Mouse (Mus musculus): ENCODE data around the gene Plppr5.

Plppr5 gene

GRCm38 (mm10) chr3:117574529-117575252 lies at the start of gene Plppr5:
Gene Plppr5 (plus strand): TSS chr3:117574836.
- DNase-seq = no peak

- no peak for DNase-seq
Measured at GRCm38 (mm10) chr3:117549899-117550298, 24.7 kb upstream of the Plppr5 start.

DNA sequence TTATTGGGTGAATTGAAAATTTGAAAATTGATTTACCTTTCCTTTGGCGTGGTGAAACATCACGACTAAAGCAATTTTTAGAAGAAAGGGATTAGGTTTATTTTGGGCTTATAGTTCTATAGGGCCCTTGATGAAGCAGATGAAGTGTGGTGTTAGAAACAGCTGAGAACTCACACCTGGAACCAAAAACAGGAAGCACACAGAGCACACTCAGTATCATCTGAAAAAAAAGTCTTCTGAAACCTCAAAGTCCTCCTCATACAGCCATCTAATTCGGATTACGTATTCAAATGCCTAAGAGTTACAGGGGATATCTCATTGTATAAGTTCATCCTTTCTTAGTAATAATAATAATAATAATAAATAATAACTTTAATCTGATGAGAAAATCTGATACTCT lies 24.1 kb upstream of the Plppr5 start:
- DNase-seq = no peak

- no peak for DNase-seq
Measured at GRCm38 (mm10) chr3:117556972-117557371, 17.7 kb upstream of the Plppr5 start.

DNA sequence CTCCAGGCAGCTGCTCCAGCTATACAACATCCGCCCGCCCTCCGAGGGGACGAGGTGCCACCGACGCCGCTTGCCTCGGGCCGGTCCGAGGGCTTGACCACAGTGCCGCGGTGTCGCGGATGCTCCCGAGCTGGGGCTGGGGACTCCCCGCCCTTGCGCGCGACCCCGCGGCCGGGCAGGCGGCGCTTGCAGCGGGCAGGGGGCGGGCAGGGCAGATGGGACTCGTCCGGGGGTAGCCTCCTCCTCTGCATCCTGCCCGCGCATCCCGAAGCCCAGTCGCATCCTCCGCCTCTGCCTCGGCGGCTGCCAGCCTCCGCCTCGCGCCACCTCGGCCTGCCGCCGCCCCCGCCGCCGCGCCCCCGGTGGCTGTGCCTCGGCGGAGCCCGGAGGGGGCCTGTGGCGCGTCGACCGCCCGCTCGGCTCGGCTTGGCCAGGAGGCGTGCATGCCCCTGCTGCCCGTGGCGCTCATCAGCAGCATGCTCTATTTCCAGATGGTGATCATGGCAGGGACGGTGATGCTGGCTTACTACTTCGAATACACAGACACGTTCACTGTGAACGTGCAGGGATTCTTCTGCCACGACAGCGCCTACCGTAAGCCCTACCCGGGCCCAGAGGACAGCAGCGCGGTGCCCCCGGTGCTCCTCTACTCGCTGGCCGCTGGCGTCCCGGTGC lies 754 bp downstream of the Plppr5 start:
- DNase-seq = no peak

- DNase-seq = no peak
Measured at GRCm38 (mm10) chr3:117575928-117576254, 1.3 kb downstream of the Plppr5 start.

- no peak for DNase-seq
Measured at GRCm38 (mm10) chr3:117577349-117577748, 2.7 kb downstream of the Plppr5 start.

DNA sequence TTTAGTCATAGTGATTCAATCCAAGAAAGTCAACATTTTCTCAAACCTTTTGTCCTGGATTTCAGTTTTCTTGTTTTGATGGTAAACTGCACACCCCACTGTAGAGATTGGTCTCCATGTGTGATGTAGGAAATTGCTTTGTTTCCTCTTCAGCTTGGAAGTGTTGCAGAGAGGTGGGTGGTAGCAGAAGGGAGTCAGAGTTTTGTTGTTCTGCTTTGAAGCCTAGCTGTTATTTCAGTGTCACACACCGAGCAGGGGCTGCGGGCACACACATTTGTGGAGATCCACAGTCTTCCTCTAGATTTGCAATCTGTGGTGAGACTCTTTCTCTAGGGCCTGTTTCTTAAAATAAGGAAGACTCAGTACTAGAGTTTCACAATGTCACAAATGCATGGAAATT lies 8.0 kb downstream of the Plppr5 start:
- no peak for DNase-seq

- no peak for DNase-seq
Measured at GRCm38 (mm10) chr3:117602404-117602803, 27.8 kb downstream of the Plppr5 start.

DNA sequence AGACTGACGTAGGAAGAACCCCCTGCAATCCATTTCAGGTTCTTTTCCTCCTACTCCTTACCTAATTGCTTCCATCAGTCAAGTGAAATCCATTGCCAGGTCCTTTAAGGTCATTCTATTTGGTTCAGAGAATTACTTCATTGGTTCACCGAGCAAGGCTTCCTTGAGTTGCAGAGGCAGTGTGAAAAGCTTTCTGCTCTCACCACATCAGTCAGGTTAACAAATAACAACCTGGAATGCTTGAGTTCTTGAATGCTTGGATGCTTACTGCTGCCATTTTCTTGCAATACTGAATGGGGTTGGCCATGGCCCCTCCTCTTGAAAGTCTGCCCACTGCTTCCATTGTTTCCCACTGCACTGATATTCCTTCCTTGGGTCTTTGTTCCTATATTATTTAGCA lies 28.8 kb downstream of the Plppr5 start:
- DNase-seq = no peak

- no peak for DNase-seq
Measured at GRCm38 (mm10) chr3:117606383-117606782, 31.7 kb downstream of the Plppr5 start.

DNA sequence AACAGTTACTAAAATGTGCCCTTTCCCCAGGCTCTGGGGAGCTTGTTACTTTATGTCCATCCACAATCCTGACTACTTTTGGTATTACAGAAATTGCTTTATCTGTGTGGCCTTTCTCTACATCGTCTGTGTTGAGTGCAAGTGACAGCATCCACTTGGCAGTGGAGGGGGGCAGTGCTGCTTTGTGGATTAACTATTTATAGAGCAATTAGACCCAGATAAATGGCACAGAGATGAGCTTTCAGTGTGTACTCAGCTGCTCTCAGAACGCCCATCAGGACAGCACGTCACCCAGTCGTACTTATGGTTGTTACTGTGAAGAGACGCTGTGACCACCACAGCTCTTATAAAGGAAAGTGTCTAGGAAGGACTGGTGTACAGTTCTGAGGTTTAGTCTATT lies 36.8 kb downstream of the Plppr5 start:
- no peak for DNase-seq

DNA sequence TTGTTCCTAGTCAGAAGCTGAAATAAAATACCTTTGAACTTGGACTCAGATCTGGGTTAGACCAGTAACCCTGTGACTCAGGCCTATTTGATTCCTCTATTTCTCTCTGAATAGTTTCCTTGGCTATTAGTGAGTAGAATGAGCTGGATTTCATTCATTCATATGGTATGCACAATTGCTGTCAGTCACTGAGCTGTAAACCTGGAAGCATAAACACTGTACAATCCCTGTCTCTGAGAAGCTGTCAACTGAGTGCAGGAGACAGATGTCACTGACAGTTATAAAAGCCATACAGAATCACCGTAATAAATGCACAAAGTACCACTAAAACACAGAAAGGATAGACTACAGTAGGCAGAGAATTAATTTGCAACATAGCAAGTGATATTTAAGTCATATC lies 40.2 kb downstream of the Plppr5 start:
- DNase-seq = no peak

- DNase-seq = no peak
Measured at GRCm38 (mm10) chr3:117625257-117626001, 50.8 kb downstream of the Plppr5 start.

- no peak for DNase-seq
Measured at GRCm38 (mm10) chr3:117628799-117629198, 54.2 kb downstream of the Plppr5 start.

- no peak for DNase-seq
Measured at GRCm38 (mm10) chr3:117630332-117630731, 55.7 kb downstream of the Plppr5 start.

DNA sequence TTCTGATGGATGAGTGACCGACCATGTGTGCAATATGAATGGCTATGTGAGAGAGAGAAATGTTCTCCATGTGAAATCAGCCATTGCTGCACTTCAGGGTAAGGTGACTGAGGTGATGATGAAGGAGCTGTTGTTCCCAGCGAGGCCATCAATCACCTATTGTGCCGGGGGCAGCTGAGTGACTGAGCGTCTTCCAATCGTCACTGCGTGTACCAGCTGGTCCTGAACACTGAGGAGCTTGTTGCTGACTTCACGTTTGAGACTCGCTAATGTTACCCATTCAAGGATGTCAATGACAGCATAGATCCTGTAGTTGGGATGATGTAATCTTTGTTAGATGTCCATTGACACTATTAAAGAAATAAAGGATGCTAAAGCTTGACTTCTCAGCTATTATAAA lies 74.0 kb downstream of the Plppr5 start:
- no peak for DNase-seq

DNA sequence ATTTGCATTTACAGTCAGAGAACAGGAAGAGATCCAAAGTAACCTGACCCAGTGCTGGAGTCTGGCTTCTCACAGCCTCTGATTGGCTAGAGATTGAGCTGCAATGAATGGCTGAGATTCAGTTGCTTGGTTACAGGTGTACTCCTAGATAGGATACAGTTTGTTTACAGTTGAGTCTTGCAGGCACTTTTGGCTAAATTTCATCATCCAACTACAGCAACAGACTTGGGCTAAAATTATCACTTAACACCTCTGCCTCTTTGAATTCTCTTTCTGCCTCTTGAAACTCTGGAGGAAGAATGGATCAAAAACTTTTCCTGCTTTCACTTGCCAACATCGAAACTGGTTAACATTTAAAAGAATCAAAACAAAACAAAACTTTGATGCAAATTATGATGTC lies 89.7 kb downstream of the Plppr5 start:
- DNase-seq = no peak

DNA sequence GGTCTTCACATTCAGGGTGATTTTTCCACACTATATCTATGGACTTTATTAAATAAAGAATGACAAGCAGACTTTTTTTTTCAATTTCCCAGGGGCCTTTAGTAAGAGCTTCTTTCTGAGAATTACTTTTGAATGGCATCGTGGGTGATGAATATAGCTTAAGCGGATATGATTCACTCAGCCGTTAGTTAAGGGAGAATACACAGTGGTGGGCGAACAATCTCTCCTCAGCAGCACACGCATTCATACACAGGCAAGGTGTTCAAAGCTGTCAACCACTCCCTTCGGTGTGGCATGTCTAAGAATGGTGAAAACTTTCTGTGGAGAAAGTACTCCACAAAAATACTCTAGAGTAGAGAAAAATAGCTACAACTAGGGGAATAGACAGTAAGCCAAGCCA lies 104.6 kb downstream of the Plppr5 start:
- DNase-seq = no peak

DNA sequence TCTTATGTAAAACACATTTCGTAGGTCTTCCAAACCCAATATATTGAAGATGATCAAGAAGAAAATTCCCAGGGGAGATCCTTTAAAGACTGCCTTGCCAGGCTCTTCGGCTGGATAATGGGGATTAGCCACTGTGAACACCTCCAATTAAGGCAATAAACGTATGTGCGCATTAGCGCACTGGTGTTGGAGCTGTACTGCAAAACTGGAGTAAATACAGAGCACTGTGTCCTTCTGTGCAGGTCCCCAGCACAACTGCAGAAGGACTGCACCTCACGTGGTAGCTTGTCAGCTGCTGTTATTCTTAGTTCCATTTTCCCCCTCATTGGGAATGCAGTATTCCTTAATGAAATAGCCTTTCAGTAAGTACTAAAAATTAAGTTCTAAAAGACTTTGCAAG lies 110.0 kb downstream of the Plppr5 start:
- no peak for DNase-seq

- DNase-seq = no peak
Measured at GRCm38 (mm10) chr3:117686036-117686435, 111.4 kb downstream of the Plppr5 start.

DNA sequence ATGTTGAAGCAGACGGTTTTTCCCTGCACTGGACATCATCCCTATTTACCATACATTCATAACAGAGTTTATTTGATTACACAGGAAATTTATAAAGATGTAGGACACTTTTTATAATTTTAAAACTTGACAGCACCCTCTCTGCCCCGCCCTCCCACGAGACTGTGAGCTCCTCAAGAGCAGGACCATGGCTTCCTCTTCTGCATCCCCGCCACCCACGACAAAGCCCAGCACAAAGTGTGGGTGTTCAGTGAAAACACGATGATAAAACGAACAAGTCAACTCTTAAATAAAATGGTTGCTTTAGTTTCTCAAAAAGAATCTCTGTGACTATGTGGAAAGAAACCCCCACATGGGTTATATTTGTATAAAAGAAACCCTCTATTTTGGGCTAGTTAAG lies 112.0 kb downstream of the Plppr5 start:
- DNase-seq = no peak

DNA sequence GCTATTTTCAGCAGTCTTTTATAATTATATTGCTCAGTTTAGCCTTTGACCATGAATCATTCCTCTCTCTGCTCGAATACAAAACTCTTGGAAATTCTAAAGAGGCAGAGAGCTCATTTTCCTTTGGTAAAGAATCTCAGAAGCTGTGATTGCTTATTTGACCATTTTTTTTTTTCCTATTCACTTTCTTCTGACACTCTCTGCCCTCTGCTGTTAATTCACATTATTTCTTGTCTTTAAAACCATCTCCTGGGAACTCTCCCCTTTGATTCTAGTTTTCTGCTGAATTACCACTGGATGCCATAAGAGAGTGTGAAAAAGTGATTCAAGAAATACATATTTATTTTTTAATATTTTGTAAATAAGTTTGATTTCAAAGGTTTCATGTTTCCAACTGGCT lies 120.1 kb downstream of the Plppr5 start:
- DNase-seq = no peak

DNA sequence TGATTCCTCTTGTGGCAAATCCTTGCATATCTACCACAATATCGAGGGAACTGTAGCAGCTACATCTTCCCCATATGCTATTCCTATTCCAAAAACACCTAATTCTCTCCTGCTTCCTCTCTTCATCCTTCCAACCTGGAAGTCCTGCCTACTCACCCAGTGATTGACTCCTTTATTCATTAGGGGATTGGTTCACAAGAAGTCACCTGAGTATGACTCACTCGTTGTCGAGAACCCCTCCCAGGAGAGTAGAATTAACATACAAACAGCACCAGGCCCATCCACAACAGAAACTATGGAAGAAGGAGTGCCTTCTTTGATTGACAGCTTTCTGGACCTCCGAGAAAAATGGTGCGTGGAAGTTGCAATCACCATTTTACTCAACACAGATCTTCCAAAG lies 121.7 kb downstream of the Plppr5 start:
- DNase-seq = no peak

Measured in spleen, adult 18-20 months (tissue).